Mouse (Mus musculus) cerebellum, adult (tissue): ENCODE results near the gene Tmprss11a.

ENCODE experiments used
- ATAC-seq: cut with Nextera tagmentation; 2 replicates; pipeline ENCODE4 v1.9.2; 2017; ENCODE audit warnings: mild to moderate bottlenecking, moderate library complexity, mixed read lengths; ENCODE audit not compliant: insufficient number of reproducible peaks, low FRiP score, low TSS enrichment

Gene Tmprss11a

GRCm38 (mm10) chr5:86468890-86469289 lies at the start of gene Tmprss11a:
Gene Tmprss11a, minus strand, starts transcription at chr5:86468990.
- no peak for ATAC-seq

DNA sequence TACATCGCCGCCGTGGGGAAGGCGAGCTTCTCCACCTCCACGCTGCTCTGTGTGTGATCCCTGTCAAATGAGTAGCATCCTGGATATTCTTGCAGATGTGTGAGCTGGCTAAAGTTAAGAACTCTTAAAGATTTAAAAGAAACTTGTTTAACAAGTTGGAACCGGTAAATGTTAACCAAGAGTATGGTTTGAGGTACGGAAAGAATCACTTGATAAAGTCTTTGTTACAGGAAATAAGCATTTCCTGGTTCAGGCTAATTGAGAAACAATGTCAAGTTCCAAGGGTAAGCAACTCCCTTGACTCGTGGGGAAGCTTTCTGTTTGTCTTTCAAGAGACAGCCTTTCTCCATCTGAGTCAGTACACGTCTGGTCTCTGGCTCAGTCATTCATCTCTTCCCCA lies 49.7 kb upstream of the Tmprss11a start, which contains the start of gene Tmprss11g:
Gene Tmprss11g (minus strand): TSS at position 101 of the 400 bp plus-strand sequence.
- ATAC-seq, result no peak

DNA sequence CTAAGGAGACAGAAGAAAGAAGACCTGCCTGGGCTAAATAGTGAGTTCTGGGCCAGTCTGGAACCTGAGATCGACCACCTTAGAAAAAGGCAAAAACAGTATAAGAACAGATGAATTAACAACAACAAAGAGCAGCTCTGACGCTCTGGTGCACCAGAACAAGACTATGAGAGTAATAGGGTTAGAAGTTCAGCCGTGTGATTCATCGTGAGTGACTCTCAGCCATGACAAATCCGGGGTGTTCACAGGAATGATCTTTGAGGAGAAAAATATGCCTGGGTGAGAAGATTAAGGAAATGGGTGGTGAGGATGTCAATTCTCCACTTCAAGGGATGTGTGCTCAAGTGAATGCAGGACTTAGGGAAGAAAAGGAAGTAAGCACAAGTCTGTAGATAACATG lies 42.7 kb upstream of the Tmprss11a start:
- no peak for ATAC-seq

- peak; percentile 93 for ATAC-seq
These were observed 24.7 kb upstream of the Tmprss11a start for GRCm38 (mm10) chr5:86493453-86493852.

DNA sequence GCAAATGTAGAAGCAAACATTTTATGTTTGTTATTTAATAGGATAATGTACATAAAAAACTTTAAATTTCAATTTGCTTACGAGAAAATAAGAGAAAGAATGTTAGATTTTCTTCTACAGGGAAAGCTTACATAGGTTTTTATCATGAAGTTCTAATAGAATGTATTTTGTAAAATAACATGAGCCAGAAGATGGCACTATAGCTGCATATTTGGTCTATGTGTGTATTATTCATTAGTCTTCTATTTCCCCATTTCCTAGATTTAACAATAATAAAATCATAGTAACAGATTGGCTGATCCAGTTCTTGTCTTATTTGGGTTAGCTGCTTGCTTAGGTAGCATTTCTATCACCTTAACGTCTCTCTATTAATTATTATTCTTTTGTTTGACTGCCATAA lies 13.8 kb upstream of the Tmprss11a start:
- no peak for ATAC-seq

- ATAC-seq, result no peak
These were observed 13.2 kb upstream of the Tmprss11a start for GRCm38 (mm10) chr5:86482031-86482430.

DNA sequence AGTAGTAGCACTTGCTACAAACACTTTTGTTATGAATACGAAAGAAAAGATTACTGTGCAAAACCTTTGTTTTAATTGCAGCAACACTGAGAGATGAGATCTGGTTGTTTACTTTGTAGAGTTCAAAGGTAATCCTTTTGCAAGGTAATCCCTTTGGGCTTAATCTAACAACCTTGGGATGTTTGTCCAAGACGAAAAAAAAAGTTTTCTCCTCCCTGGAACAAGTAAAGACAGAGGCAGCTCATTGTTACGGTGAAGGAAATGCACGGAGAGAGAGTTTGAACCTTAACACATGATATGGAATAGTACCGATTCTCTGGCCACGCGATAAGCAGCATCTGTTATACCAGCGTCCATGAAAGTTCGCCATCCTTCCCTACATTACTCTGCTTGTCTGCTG lies 5.1 kb upstream of the Tmprss11a start:
- ATAC-seq, result no peak

DNA sequence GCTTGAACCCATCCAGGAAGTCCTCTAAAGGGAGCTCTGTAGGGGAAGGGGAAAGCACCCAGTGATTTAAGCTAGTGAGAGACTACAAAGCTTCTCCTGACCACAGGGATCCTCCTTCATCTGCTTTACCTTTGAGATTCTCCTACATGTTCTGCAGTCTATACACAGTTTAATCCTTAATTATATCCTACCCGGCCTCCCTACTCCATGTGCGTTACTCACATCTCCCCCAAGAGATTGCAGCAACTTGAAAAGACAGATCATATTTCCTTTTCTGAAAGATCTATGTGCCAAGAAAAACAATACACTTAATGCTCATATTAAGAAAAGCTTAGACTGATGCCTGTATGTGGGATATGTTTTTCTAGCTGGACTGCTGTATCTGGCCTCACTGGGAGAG lies 29.5 kb downstream of the Tmprss11a start:
- no peak for ATAC-seq

- ATAC-seq, result no peak
These were observed 30.2 kb downstream of the Tmprss11a start for GRCm38 (mm10) chr5:86438548-86438947.

- 0 out of 2 replicates have a peak, but pooled peaks have one; percentile 61 for ATAC-seq
These were observed 36.1 kb downstream of the Tmprss11a start for GRCm38 (mm10) chr5:86432697-86433096.

- ATAC-seq, result no peak
These were observed 37.7 kb downstream of the Tmprss11a start for GRCm38 (mm10) chr5:86431096-86431495.

- no peak for ATAC-seq
These were observed 47.3 kb downstream of the Tmprss11a start for GRCm38 (mm10) chr5:86421323-86422028.

- ATAC-seq, result no peak
These were observed 49.3 kb downstream of the Tmprss11a start for GRCm38 (mm10) chr5:86419494-86419893.

- ATAC-seq, result no peak
These were observed 54.5 kb downstream of the Tmprss11a start for GRCm38 (mm10) chr5:86414280-86414679.

- ATAC-seq, result peak; percentile 36; the same call in 1 of the 2 replicates
These were observed 58.0 kb downstream of the Tmprss11a start for GRCm38 (mm10) chr5:86410815-86411214.

GRCm38 (mm10) chr5:86407941-86408340 lies 60.8 kb downstream of the Tmprss11a start:
- ATAC-seq, result no peak

DNA sequence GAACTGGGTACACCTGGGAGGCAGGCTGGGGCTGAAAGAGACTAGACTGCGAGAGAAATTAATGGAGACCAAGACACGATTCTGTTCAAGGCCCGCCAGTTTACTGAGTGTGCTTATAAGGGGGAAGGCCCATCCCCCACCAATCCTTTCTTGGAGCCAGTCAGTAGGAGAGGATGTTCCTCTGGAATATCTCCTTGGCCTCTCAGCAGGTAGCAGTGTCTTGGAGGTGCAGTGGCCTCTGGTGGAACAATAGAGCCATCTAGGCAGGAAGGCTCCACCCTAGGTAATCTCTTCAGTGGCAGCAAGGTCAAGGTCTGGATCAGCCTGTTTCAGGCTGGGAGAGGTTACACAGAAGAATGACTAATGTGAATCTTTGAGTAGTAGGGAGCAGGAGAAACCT lies 61.6 kb downstream of the Tmprss11a start:
- ATAC-seq, result no peak

DNA sequence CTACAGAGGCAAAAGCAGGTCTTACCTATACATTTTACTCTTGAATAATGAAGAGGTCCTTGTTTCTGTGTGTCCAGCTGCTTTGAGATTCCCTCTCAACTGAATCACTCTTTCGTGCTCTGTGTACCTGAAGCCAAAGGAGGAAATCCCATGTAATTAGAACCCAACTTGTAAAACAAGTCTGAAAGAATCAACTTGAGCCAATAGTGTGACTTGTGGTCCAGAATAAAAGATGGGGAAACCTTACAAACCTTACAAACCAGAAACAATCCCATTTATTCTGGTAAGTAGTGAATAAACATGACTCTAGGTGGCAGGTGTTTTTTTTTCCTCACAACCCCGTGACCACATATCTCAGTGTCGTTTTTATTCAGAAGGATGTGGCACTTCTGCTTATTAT lies 95.5 kb downstream of the Tmprss11a start, which contains the start of gene Tmprss11d:
Gene Tmprss11d (minus strand): TSS at position 101 of the 400 bp plus-strand sequence.
- no peak for ATAC-seq
